In genomic region chr5:131094771-131095170, GRCm38 (mm10) we compare ENCODE assay signal across 26 mouse cellular contexts.
DNase-seq lines count a peak whose midpoint lies in the region; ATAC-seq lines count a peak whose summit lies in the region.
"Had no signal": no experiment of that assay in that cellular context is flagged by ENCODE, and none has a peak within 500 bp of the region (broad histone marks: within the 10 kb centered on the region; RNA-seq: fewer than 3 reads in every experiment).

No protein-coding gene starts in this region.

- H3K9ac ChIP-seq in forebrain, embryonic 16.5 days (replicated peaks; ENCODE audit: low read depth, low read length), result no peak overlapping the region
- H3K9ac ChIP-seq in forebrain, embryonic 12.5 days, result no peak overlapping the region
- no peak overlapping the region for H3K9ac ChIP-seq in midbrain, embryonic 11.5 days (ENCODE audit: low read length)
- H3K9ac ChIP-seq in midbrain, embryonic 15.5 days, result no peak overlapping the region
- H3K9ac ChIP-seq: embryonic facial prominence, embryonic 15.5 days; intestine, embryonic 15.5 days; limb, embryonic 13.5 days; liver, embryonic 12.5 days; midbrain, embryonic 13.5 days had no signal

- ATAC-seq in forebrain, embryonic 16.5 days, result no peak
- no peak for ATAC-seq in forebrain, embryonic 12.5 days (ENCODE audit: low FRiP score)
- no peak for ATAC-seq in midbrain, embryonic 11.5 days (ENCODE audit: low FRiP score)
- ATAC-seq in midbrain, embryonic 15.5 days (replicated peaks), result no peak
- ATAC-seq: hindbrain, embryonic 16.5 days; intestine, embryonic 15.5 days; liver, embryonic 12.5 days; midbrain, embryonic 13.5 days had no signal

- H3K36me3 ChIP-seq in forebrain, embryonic 16.5 days (ENCODE audit: control insufficient read depth, insufficient read depth), result no peaks in the 10 kb centered on the region
- no peaks in the 10 kb centered on the region for H3K36me3 ChIP-seq in forebrain, embryonic 12.5 days (replicated peaks)
- no peaks in the 10 kb centered on the region for H3K36me3 ChIP-seq in midbrain, embryonic 11.5 days (ENCODE audit: control insufficient read depth, insufficient read depth, low read length)
- no peaks in the 10 kb centered on the region for H3K36me3 ChIP-seq in midbrain, embryonic 15.5 days (replicated peaks)
- H3K36me3 ChIP-seq: embryonic facial prominence, embryonic 15.5 days; G1E; hindbrain, embryonic 10.5 days; intestine, embryonic 15.5 days; limb, embryonic 13.5 days; liver, embryonic 12.5 days; midbrain, embryonic 13.5 days had no signal

- WGBS in forebrain, embryonic 16.5 days, result 30% methylated on average over 1 of the region's 1 CpGs
- WGBS in forebrain, embryonic 12.5 days, result 30% methylated on average over 1 of the region's 1 CpGs
- 70% methylated on average over 1 of the region's 1 CpGs for WGBS in midbrain, embryonic 11.5 days
- WGBS in midbrain, embryonic 15.5 days, result 83% methylated on average over 1 of the region's 1 CpGs

- H3K27ac ChIP-seq in forebrain, embryonic 16.5 days (ENCODE audit: low read length), result peak overlapping the region; percentile 48; the same call in 1 of the 2 replicates
- H3K27ac ChIP-seq in forebrain, embryonic 12.5 days, result no peak overlapping the region
- no peak overlapping the region for H3K27ac ChIP-seq in midbrain, embryonic 11.5 days (ENCODE audit: low read depth, low read length)
- no peak overlapping the region for H3K27ac ChIP-seq in midbrain, embryonic 15.5 days
- H3K27ac ChIP-seq: embryonic facial prominence, embryonic 15.5 days; hindbrain, embryonic 10.5 days; intestine, embryonic 15.5 days; limb, embryonic 13.5 days; liver, embryonic 12.5 days; midbrain, embryonic 13.5 days had no signal

- H3K27me3 ChIP-seq in forebrain, embryonic 16.5 days (replicated peaks; ENCODE audit: control insufficient read depth, insufficient read depth, low read length), result no peaks in the 10 kb centered on the region
- H3K27me3 ChIP-seq in forebrain, embryonic 12.5 days, result no peaks in the 10 kb centered on the region
- no peaks in the 10 kb centered on the region for H3K27me3 ChIP-seq in midbrain, embryonic 11.5 days (ENCODE audit: control insufficient read depth, insufficient read depth, low read length)
- no peaks in the 10 kb centered on the region for H3K27me3 ChIP-seq in midbrain, embryonic 15.5 days (replicated peaks)
- H3K27me3 ChIP-seq: embryonic facial prominence, embryonic 15.5 days; intestine, embryonic 15.5 days; limb, embryonic 13.5 days; liver, embryonic 12.5 days; midbrain, embryonic 13.5 days had no signal

- H3K4me3 ChIP-seq in forebrain, embryonic 16.5 days (replicated peaks; ENCODE audit: low read length), result no peak overlapping the region
- H3K4me3 ChIP-seq in forebrain, embryonic 12.5 days (replicated peaks), result no peak overlapping the region
- no peak overlapping the region for H3K4me3 ChIP-seq in midbrain, embryonic 11.5 days (ENCODE audit: low read depth, low read length)
- no peak overlapping the region for H3K4me3 ChIP-seq in midbrain, embryonic 15.5 days
- H3K4me3 ChIP-seq: embryonic facial prominence, embryonic 15.5 days; hindbrain, embryonic 10.5 days; intestine, embryonic 15.5 days; limb, embryonic 13.5 days; liver, embryonic 12.5 days; midbrain, embryonic 13.5 days had no signal

- H3K4me2 ChIP-seq in forebrain, embryonic 16.5 days (ENCODE audit: low read length), result no peak overlapping the region
- no peak overlapping the region for H3K4me2 ChIP-seq in forebrain, embryonic 12.5 days
- no peak overlapping the region for H3K4me2 ChIP-seq in midbrain, embryonic 11.5 days
- no peak overlapping the region for H3K4me2 ChIP-seq in midbrain, embryonic 15.5 days
- H3K4me2 ChIP-seq: embryonic facial prominence, embryonic 15.5 days; heart, embryonic 11.5 days; intestine, embryonic 15.5 days; limb, embryonic 13.5 days; liver, embryonic 12.5 days; midbrain, embryonic 13.5 days had no signal

- H3K4me1 ChIP-seq in forebrain, embryonic 16.5 days (replicated peaks; ENCODE audit: control insufficient read depth, insufficient read depth, low read length), result peaks cover 12% of the 10 kb centered on the region
- H3K4me1 ChIP-seq in forebrain, embryonic 12.5 days, result peaks cover 8% of the 10 kb centered on the region; the same call in 1 of the 2 replicates
- H3K4me1 ChIP-seq in midbrain, embryonic 11.5 days (ENCODE audit: control insufficient read depth, insufficient read depth, low read length), result no peaks in the 10 kb centered on the region
- H3K4me1 ChIP-seq in midbrain, embryonic 15.5 days, result no peaks in the 10 kb centered on the region
- H3K4me1 ChIP-seq: intestine, embryonic 15.5 days; liver, embryonic 12.5 days; midbrain, embryonic 13.5 days had no signal

- no peaks in the 10 kb centered on the region; the same call in 1 of the 2 replicates for H3K9me3 ChIP-seq in forebrain, embryonic 16.5 days (ENCODE audit: control insufficient read depth, low read length)
- H3K9me3 ChIP-seq in forebrain, embryonic 12.5 days, result no peaks in the 10 kb centered on the region
- H3K9me3 ChIP-seq in midbrain, embryonic 11.5 days (ENCODE audit: control insufficient read depth, low read length), result no peaks in the 10 kb centered on the region
- H3K9me3 ChIP-seq in midbrain, embryonic 15.5 days, result no peaks in the 10 kb centered on the region
- H3K9me3 ChIP-seq: embryonic facial prominence, embryonic 15.5 days; intestine, embryonic 15.5 days had no signal

- peak; percentile 81 for DNase-seq in midbrain, embryonic 11.5 days (ENCODE audit: low spot score, missing footprints)
- DNase-seq in R1 (ENCODE audit: low read depth, low spot score), result peak; percentile 84
- peak; percentile 37 for DNase-seq in fat pad, adult 2 months (ENCODE audit: extremely low read depth, low read depth, low spot score)
- DNase-seq in yolk sac, embryonic 10.5 days (ENCODE audit: low spot score), result no peak
- no peak for DNase-seq in cerebellum, postnatal 14 days
- DNase-seq: adrenal gland, postnatal 14 days; cerebellum, adult 9-11 months; gastrocnemius, postnatal 14 days; heart, adult 11 months; kidney, postnatal 10 days; lung, adult 18-20 months; lung, postnatal 10 days; right cerebral cortex, postnatal 4 days; thymus, postnatal 14 days had no signal

Comparison
In these comparisons a context has a peak if more than half of its experiments do, and no peak if none do; other contexts are left out.
1. DNase-seq: peak in midbrain, embryonic 11.5 days (single experiment), R1 (single experiment) and fat pad, adult 2 months (single experiment); none in yolk sac, embryonic 10.5 days (single experiment) and cerebellum, postnatal 14 days (0 of 2).